Mouse (Mus musculus) liver, embryonic 13.5 days (tissue): ENCODE measurements around the gene Fetub. TPM values are rescaled to one million over a fixed set of nuclear protein-coding genes. Genes with fewer than 3 reads are reported as not detected.

Source experiments
- ATAC-seq: fragments of 200-750 bp; cut with Nextera tagmentation; 2 replicates; pipeline ENCODE4 v1.8.0; 2017; ENCODE audit warnings: low read depth, mild to moderate bottlenecking, moderate number of reproducible peaks, moderate library complexity
- DNase-seq: peaks from one replicate; pipeline ENCODE4 v3.0.0; 2022
- H3K27ac ChIP-seq: fragments of 300-500 bp; sonication (generic); 2 replicates; pipeline ENCODE4 v1.5.1; 2015; ENCODE audit warnings: moderate library complexity, mild to moderate bottlenecking, inconsistent platforms
- H3K27me3 ChIP-seq: fragments of 300-500 bp; sonication (generic); 2 replicates; pipeline ENCODE4 v1.6.1; 2015; ENCODE audit warnings: mild to moderate bottlenecking, inconsistent platforms
- H3K36me3 ChIP-seq: fragments of 300-500 bp; sonication (generic); 2 replicates; pipeline ENCODE4 v1.6.1; 2015; ENCODE audit warnings: mild to moderate bottlenecking, inconsistent platforms
- H3K4me1 ChIP-seq: fragments of 300-500 bp; sonication (generic); replicated peaks from 2 replicates; pipeline ENCODE4 v1.6.1; 2015; ENCODE audit warnings: inconsistent platforms
- H3K4me2 ChIP-seq: fragments of 300-500 bp; sonication (generic); 2 replicates; pipeline ENCODE4 v1.6.1; 2015; ENCODE audit warnings: inconsistent platforms, mild to moderate bottlenecking, moderate library complexity
- H3K4me3 ChIP-seq: fragments of 300-500 bp; sonication (generic); replicated peaks from 2 replicates; pipeline ENCODE4 v1.5.1; 2015; ENCODE audit warnings: mild to moderate bottlenecking, inconsistent platforms
- H3K9ac ChIP-seq: fragments of 300-500 bp; sonication (generic); 2 replicates; pipeline ENCODE4 v1.6.1; 2015; ENCODE audit warnings: mild to moderate bottlenecking, inconsistent platforms
- H3K9me3 ChIP-seq: fragments of 300-500 bp; sonication (generic); replicated peaks from 2 replicates; pipeline ENCODE4 v1.6.1; 2016; ENCODE audit warnings: inconsistent platforms
- WGBS: fragments of 180-500 bp; shearing (Covaris S2); methylation state at CpG from one replicate; pipeline ENCODE4 v1.1.7; 2015; ENCODE audit not compliant: insufficient replicate concordance; 5-methylcytosine and 5-hydroxymethylcytosine counted together
- polyA plus RNA-seq: library from polyadenylated mRNA; unstranded; fragments of >200 nt; fragmentation: Nextera tagmentation; extraction: Ambion mirVana; gene quantifications from 2 replicates; pipeline ENCODE4 v1.2.1, GENCODE M21; 2015

Fetub gene
- polyA plus RNA-seq, 1 experiment from 2014 or later, result 0.86 TPM

GRCm38 (mm10) chr16:22886726-22887125, 31.4 kb upstream of the Fetub start:
- no peak overlapping the region; the same call in 1 of the 2 replicates for H3K9ac ChIP-seq
- H3K36me3 ChIP-seq, result no peaks in the 10 kb centered on the region
- 53% methylated on average over 3 of the region's 3 CpGs for WGBS
- ATAC-seq, result no peak
- H3K27ac ChIP-seq, result no peak overlapping the region
- H3K4me1 ChIP-seq, result peaks cover 41% of the 10 kb centered on the region
- no peak for DNase-seq
- H3K4me3 ChIP-seq, result no peak overlapping the region
- H3K27me3 ChIP-seq, result no peaks in the 10 kb centered on the region
- no peak overlapping the region for H3K4me2 ChIP-seq
- no peaks in the 10 kb centered on the region for H3K9me3 ChIP-seq

DNA sequence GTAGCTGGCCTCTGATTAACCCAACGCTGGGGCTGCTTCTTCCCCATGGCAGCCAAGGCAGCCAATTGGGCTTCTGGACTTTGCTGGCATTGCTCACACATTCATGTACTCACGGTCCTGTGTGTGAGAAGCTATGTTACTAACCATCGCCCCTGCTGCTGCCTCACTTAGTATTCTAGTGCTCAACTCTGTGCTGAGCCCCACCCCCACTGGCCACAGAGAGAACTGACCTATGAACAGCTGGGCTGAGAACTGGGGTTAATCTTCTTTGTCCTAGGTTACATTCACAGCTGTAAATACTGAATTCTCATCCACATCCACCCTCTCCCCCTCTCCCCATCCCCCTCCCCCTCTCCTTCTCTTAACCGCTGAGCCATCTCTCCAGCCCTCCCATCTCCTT, 29.3 kb upstream of the Fetub start:
- H3K4me3 ChIP-seq, result no peak overlapping the region
- H3K27me3 ChIP-seq, result no peaks in the 10 kb centered on the region
- no peaks in the 10 kb centered on the region for H3K36me3 ChIP-seq
- H3K27ac ChIP-seq, result no peak overlapping the region
- no peaks in the 10 kb centered on the region for H3K9me3 ChIP-seq
- no peak overlapping the region for H3K9ac ChIP-seq
- DNase-seq (no peak), ATAC-seq (no peak)
- peaks cover 26% of the 10 kb centered on the region for H3K4me1 ChIP-seq
- no peak overlapping the region for H3K4me2 ChIP-seq
- WGBS, result 67% methylated on average over 4 of the region's 4 CpGs

DNA sequence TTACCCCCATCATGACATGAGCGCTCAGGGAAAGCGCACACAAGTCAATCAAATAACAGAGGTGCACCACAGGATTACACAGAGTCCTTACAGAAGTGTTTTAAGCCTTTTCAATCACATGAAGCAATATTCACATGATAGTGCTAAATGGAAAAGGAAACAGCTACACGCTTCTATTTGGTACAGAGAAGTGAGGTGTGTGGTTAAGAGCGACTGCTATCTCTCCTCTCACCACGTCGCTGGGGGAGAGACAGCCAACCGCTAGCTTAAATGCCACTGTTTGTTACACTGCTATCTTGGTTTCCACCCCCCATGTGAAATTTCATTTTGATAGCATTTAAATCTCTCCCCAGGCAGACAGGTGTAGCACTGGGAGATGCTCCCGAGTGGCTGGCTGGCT, 28.4 kb upstream of the Fetub start:
- Histone ChIP-seq H3K27me3 (no peaks in the 10 kb centered on the region), H3K27ac (no peak overlapping the region), H3K9ac (no peak overlapping the region), H3K4me3 (no peak overlapping the region), H3K9me3 (no peaks in the 10 kb centered on the region), H3K4me2 (no peak overlapping the region), H3K36me3 (peaks cover 3% of the 10 kb centered on the region; the same call in 1 of the 2 replicates), H3K4me1 (peaks cover 22% of the 10 kb centered on the region)
- DNase-seq, result no peak
- no peak for ATAC-seq
- WGBS, result 52% methylated on average over 8 of the region's 8 CpGs

- peak within 1 kb of the TSS; percentile 74 for H3K27ac ChIP-seq
- DNase-seq (no peak), ATAC-seq (peak; percentile 22; the same call in 1 of the 2 replicates)
- peaks cover 3% of the 10 kb centered on the region; the same call in 1 of the 2 replicates for H3K36me3 ChIP-seq
- no peaks in the 10 kb centered on the region for H3K9me3 ChIP-seq
- 33% methylated on average over 11 of the region's 11 CpGs for WGBS
- H3K4me1 ChIP-seq, result peaks cover 24% of the 10 kb centered on the region
- H3K27me3 ChIP-seq, result no peaks in the 10 kb centered on the region
- peak within 1 kb of the TSS; percentile 41 for H3K4me3 ChIP-seq
- H3K9ac ChIP-seq, result peak within 1 kb of the TSS; percentile 47
- peak within 1 kb of the TSS; percentile 21; the same call in 1 of the 2 replicates for H3K4me2 ChIP-seq
Measured at GRCm38 (mm10) chr16:22890683-22891510, 27.2 kb upstream of the Fetub start, which contains the start of gene Ahsg. Gene Ahsg, plus strand, starts transcription at chr16:22891277.

DNA sequence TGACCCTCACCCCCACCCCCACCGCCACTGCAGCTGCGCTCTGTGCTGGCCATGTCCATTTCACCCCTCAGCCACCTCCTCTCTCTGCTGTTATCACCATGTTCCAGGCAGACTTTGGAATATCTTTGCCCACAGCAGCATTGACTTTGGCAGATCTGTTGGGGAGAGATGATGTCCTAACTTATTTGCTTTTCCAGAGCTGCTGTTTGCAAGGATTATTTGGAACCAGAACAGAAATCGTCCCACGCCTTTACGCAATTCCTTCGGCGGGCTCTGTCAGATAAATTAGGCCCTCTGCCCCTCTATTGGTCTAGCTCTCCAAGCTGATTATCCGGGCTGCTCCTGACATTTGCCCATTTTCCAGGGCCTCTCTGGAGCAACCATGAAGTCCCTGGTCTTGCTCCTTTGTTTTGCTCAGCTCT, 26.4 kb upstream of the Fetub start:
- ATAC-seq, result peak; percentile 70

GRCm38 (mm10) chr16:22894095-22894494, 24.0 kb upstream of the Fetub start:
- DNase-seq, result no peak
- Histone ChIP-seq H3K4me1 (peaks cover 22% of the 10 kb centered on the region), H3K9ac (no peak overlapping the region), H3K4me3 (peak overlapping the region; percentile 34; the same call in 1 of the 2 replicates), H3K27me3 (no peaks in the 10 kb centered on the region), H3K9me3 (no peaks in the 10 kb centered on the region), H3K4me2 (peak overlapping the region; percentile 41), H3K27ac (no peak overlapping the region), H3K36me3 (peaks cover 3% of the 10 kb centered on the region; the same call in 1 of the 2 replicates)
- 62% methylated on average over 8 of the region's 8 CpGs for WGBS
- 0 out of 2 replicates have a peak, but pooled peaks have one; percentile 22 for ATAC-seq

More for the DNA sequence above, 26.4 kb upstream of the Fetub start:
- H3K9me3 ChIP-seq, result no peaks in the 10 kb centered on the region
- peak overlapping the region; percentile 41 for H3K4me3 ChIP-seq
- 61% methylated on average over 8 of the region's 8 CpGs for WGBS
- H3K9ac ChIP-seq, result peak overlapping the region; percentile 47
- no peak for DNase-seq
- peaks cover 18% of the 10 kb centered on the region for H3K4me1 ChIP-seq
- H3K36me3 ChIP-seq, result peaks cover 3% of the 10 kb centered on the region; the same call in 1 of the 2 replicates
- peak overlapping the region; percentile 74 for H3K27ac ChIP-seq
- no peak overlapping the region for H3K4me2 ChIP-seq
- no peaks in the 10 kb centered on the region for H3K27me3 ChIP-seq

DNA sequence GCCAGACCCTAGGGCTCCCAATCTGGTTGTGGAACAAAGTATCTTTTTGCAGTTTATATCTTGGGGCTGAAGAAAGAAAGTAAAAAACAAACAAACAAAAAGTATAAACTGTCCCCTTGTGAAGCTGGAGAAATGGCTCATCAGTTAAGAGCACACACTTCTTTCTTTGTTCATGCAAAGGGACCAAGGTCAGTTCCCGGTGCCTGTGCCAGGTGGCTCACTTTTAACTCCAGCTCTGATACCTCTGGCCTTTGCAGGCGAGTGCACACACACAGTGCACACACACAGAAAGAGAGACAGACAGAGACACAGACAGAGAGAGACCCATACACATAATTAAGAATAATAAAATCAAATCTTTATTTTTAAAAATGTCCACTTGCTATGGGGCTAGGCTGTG, 21.5 kb upstream of the Fetub start:
- H3K27me3 ChIP-seq, result no peaks in the 10 kb centered on the region
- no peak for ATAC-seq
- WGBS, result 29% methylated on average over 2 of the region's 2 CpGs

GRCm38 (mm10) chr16:22899346-22899745, 18.8 kb upstream of the Fetub start:
- H3K4me1 ChIP-seq, result peaks cover 18% of the 10 kb centered on the region; the same call in 1 of the 2 replicates
- 41% methylated on average over 5 of the region's 5 CpGs for WGBS
- no peak overlapping the region for H3K9ac ChIP-seq
- H3K27me3 ChIP-seq, result no peaks in the 10 kb centered on the region
- H3K4me3 ChIP-seq, result no peak overlapping the region
- peaks cover 2% of the 10 kb centered on the region; the same call in 1 of the 2 replicates for H3K36me3 ChIP-seq
- DNase-seq (no peak), ATAC-seq (no peak)
- H3K4me2 ChIP-seq, result no peak overlapping the region
- no peaks in the 10 kb centered on the region for H3K9me3 ChIP-seq
- H3K27ac ChIP-seq, result no peak overlapping the region

More for the DNA sequence above, 21.5 kb upstream of the Fetub start:
- Histone ChIP-seq H3K36me3 (peaks cover 3% of the 10 kb centered on the region; the same call in 1 of the 2 replicates), H3K9me3 (no peaks in the 10 kb centered on the region), H3K4me3 (no peak overlapping the region), H3K4me2 (no peak overlapping the region), H3K4me1 (peaks cover 14% of the 10 kb centered on the region; the same call in 1 of the 2 replicates), H3K9ac (no peak overlapping the region), H3K27ac (peak overlapping the region; percentile 39; the same call in 1 of the 2 replicates)
- DNase-seq, result no peak

DNA sequence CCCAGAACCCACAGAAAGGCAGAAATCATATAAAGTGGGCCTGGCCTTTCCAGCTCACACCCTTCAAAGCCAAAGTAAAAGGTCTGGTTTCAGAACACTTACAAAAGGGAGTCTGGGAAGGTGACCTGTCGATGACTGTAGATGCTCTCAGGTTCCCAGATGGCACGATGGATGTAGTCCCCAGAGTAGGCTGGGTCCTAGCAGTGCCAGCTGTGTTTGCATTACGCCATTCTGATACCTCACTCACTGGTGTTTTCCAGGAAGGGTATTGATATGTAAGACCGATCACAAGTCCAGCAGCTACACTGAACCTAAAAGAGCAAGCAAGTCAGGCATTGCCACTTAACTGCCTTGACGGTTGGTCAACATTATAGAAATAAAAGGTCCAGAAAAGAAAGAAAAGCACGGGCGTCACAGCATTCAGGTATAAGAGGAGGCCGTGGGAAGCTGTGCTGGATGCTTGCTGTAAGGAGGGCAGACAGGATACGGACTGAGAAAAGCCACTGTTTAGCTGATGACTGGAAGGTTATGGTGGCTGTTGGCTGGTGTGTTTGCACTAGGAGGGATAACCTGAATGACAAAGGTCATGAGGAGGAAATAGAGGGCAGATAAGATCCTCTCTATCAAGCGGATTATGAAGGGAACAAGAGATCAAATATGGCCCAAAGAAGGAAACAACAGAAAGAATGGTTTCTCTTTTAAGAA, 18.1 kb upstream of the Fetub start:
- Histone ChIP-seq H3K4me3 (no peak overlapping the region), H3K4me2 (no peak overlapping the region), H3K27ac (no peak overlapping the region; the same call in 1 of the 2 replicates), H3K27me3 (no peaks in the 10 kb centered on the region), H3K9me3 (no peaks in the 10 kb centered on the region), H3K36me3 (no peaks in the 10 kb centered on the region), H3K9ac (no peak overlapping the region), H3K4me1 (peaks cover 18% of the 10 kb centered on the region; the same call in 1 of the 2 replicates)
- ATAC-seq (peak; percentile 63), DNase-seq (no peak)
- WGBS, result 58% methylated on average over 10 of the region's 10 CpGs

- H3K9me3 ChIP-seq, result no peaks in the 10 kb centered on the region
- no peaks in the 10 kb centered on the region for H3K27me3 ChIP-seq
- ATAC-seq (no peak), DNase-seq (no peak)
- H3K27ac ChIP-seq, result no peak overlapping the region
- H3K4me1 ChIP-seq, result peaks cover 15% of the 10 kb centered on the region; the same call in 1 of the 2 replicates
- H3K4me2 ChIP-seq, result no peak overlapping the region
- WGBS, result 64% methylated on average over 3 of the region's 3 CpGs
- H3K4me3 ChIP-seq, result no peak overlapping the region
- no peaks in the 10 kb centered on the region for H3K36me3 ChIP-seq
- H3K9ac ChIP-seq, result no peak overlapping the region
Measured at GRCm38 (mm10) chr16:22901326-22901725, 16.8 kb upstream of the Fetub start.

- no peaks in the 10 kb centered on the region for H3K36me3 ChIP-seq
- no peaks in the 10 kb centered on the region for H3K27me3 ChIP-seq
- H3K9me3 ChIP-seq, result no peaks in the 10 kb centered on the region
- H3K4me2 ChIP-seq, result no peak overlapping the region
- ATAC-seq (no peak), DNase-seq (no peak)
- no peak overlapping the region for H3K9ac ChIP-seq
- H3K4me1 ChIP-seq, result no peaks in the 10 kb centered on the region
- H3K4me3 ChIP-seq, result no peak overlapping the region
- no peak overlapping the region for H3K27ac ChIP-seq
- 69% methylated on average over 6 of the region's 6 CpGs for WGBS
Measured at GRCm38 (mm10) chr16:22909290-22909689, 8.8 kb upstream of the Fetub start.
